Mouse (Mus musculus) kidney, embryonic 14.5 days (tissue): ENCODE data around the gene Selenbp1. TPM values are rescaled to one million over a fixed set of nuclear protein-coding genes. Genes with fewer than 3 reads are reported as not detected.

Source experiments
- ATAC-seq: fragments of 200-750 bp; cut with Nextera tagmentation; 2 replicates; pipeline ENCODE4 v1.8.0; 2017; ENCODE audit warnings: moderate number of reproducible peaks, mild to moderate bottlenecking, moderate TSS enrichment, moderate library complexity; ENCODE audit not compliant: low FRiP score, low TSS enrichment
- H3K27ac ChIP-seq: fragments of 300-500 bp; sonication (generic); 2 replicates; pipeline ENCODE4 v1.5.1; 2014; ENCODE audit warnings: low read depth, mild to moderate bottlenecking, low read length, moderate library complexity, mixed read lengths
- H3K27me3 ChIP-seq: fragments of 300-500 bp; sonication (generic); 2 replicates; pipeline ENCODE4 v1.6.1; 2014; ENCODE audit warnings: mild to moderate bottlenecking, low read length; ENCODE audit not compliant: control insufficient read depth, insufficient read depth
- H3K36me3 ChIP-seq: fragments of 300-500 bp; sonication (generic); 2 replicates; pipeline ENCODE4 v1.6.1; 2014; ENCODE audit warnings: low read length, mixed read lengths; ENCODE audit not compliant: control insufficient read depth, insufficient read depth
- H3K4me1 ChIP-seq: fragments of 300-500 bp; sonication (generic); 2 replicates; pipeline ENCODE4 v1.6.1; 2014; ENCODE audit warnings: low read length, mixed read lengths; ENCODE audit not compliant: control insufficient read depth, insufficient read depth
- H3K4me2 ChIP-seq: fragments of 300-500 bp; sonication (generic); replicated peaks from 2 replicates; pipeline ENCODE4 v1.6.1; 2014; ENCODE audit warnings: low read depth, mild to moderate bottlenecking, low read length
- H3K4me3 ChIP-seq: fragments of 300-500 bp; sonication (generic); 2 replicates; pipeline ENCODE4 v1.5.1; 2014; ENCODE audit warnings: mild to moderate bottlenecking, low read length
- H3K9ac ChIP-seq: fragments of 300-500 bp; sonication (generic); 2 replicates; pipeline ENCODE4 v1.6.1; 2014; ENCODE audit warnings: low read depth, mild to moderate bottlenecking, low read length, moderate library complexity
- H3K9me3 ChIP-seq: fragments of 300-500 bp; sonication (generic); 2 replicates; pipeline ENCODE4 v1.6.1; 2016; ENCODE audit warnings: low read length; ENCODE audit not compliant: control insufficient read depth
- WGBS: fragments of 180-500 bp; shearing (Covaris S2); extraction: QIAGEN DNeasy Blood & Tissue Kit; methylation state at CpG from one replicate; pipeline ENCODE4 v1.1.7; 2014; 5-methylcytosine and 5-hydroxymethylcytosine counted together
- polyA plus RNA-seq: library from polyadenylated mRNA; unstranded; fragments of >200 nt; fragmentation: Nextera tagmentation; extraction: Ambion mirVana; gene quantifications from 2 replicates; pipeline ENCODE4 v1.2.1, GENCODE M21; 2014

Selenbp1 gene
- polyA plus RNA-seq, 1 experiment from 2014 or later = 40.0 TPM

GRCm38 (mm10) chr3:94985513-94985912, 52.7 kb downstream of the Selenbp1 start:
- Histone ChIP-seq H3K36me3 (peaks cover 56% of the 10 kb centered on the region), H3K9me3 (no peaks in the 10 kb centered on the region), H3K27ac (no peak overlapping the region), H3K4me2 (no peak overlapping the region), H3K9ac (no peak overlapping the region), H3K4me3 (no peak overlapping the region), H3K4me1 (peaks cover 7% of the 10 kb centered on the region), H3K27me3 (no peaks in the 10 kb centered on the region)
- WGBS = 96% methylated on average over 2 of the region's 2 CpGs
- no peak for ATAC-seq

- Histone ChIP-seq H3K36me3 (peaks cover 51% of the 10 kb centered on the region), H3K4me2 (no peak overlapping the region), H3K27me3 (no peaks in the 10 kb centered on the region), H3K4me3 (no peak overlapping the region), H3K4me1 (peaks cover 7% of the 10 kb centered on the region), H3K27ac (no peak overlapping the region), H3K9ac (no peak overlapping the region), H3K9me3 (no peaks in the 10 kb centered on the region)
- ATAC-seq = no peak
Measured at GRCm38 (mm10) chr3:94987578-94987977, 54.7 kb downstream of the Selenbp1 start.

GRCm38 (mm10) chr3:94989159-94989761, 56.4 kb downstream of the Selenbp1 start:
- Histone ChIP-seq H3K27ac (0 out of 2 replicates have a peak overlapping the region, but pooled peaks have one; percentile 9), H3K9me3 (no peaks in the 10 kb centered on the region), H3K4me2 (no peak overlapping the region), H3K27me3 (no peaks in the 10 kb centered on the region), H3K9ac (no peak overlapping the region; the same call in 1 of the 2 replicates), H3K4me1 (peaks cover 7% of the 10 kb centered on the region), H3K4me3 (no peak overlapping the region), H3K36me3 (peaks cover 59% of the 10 kb centered on the region)
- 53% methylated on average over 9 of the region's 9 CpGs for WGBS
- ATAC-seq = no peak

Other genes starting within 250 kb of the Selenbp1 start
- 0.41 and 1.6 TPM in 2 replicates for gene Selenbp2, start 239.5 kb upstream of the Selenbp1 start, polyA plus RNA-seq
- 7.4 and 14.2 TPM in 2 replicates for gene Cgn, start 146.6 kb upstream of the Selenbp1 start, polyA plus RNA-seq
- gene Pogz, start 95.5 kb upstream of the Selenbp1 start, polyA plus RNA-seq = 19.7 and 24.4 TPM in 2 replicates
- gene Psmb4, start 46.1 kb upstream of the Selenbp1 start, polyA plus RNA-seq = 355 and 392 TPM in 2 replicates
- gene Rfx5, start 21.0 kb downstream of the Selenbp1 start, polyA plus RNA-seq = 8.7 and 13.0 TPM in 2 replicates
- gene Pi4kb, start 41.7 kb downstream of the Selenbp1 start, polyA plus RNA-seq = 22.6 and 25.7 TPM in 2 replicates
- gene Zfp687, start 82.4 kb downstream of the Selenbp1 start, polyA plus RNA-seq = 28.7 and 38.1 TPM in 2 replicates
- 261 and 286 TPM in 2 replicates for gene Psmd4, start 109.6 kb downstream of the Selenbp1 start, polyA plus RNA-seq
- gene Pip5k1a, start 173.9 kb downstream of the Selenbp1 start, polyA plus RNA-seq = 16.9 and 22.8 TPM in 2 replicates
- 182 and 190 TPM in 2 replicates for gene Vps72, start 178.0 kb downstream of the Selenbp1 start, polyA plus RNA-seq
- gene Tmod4, start 191.4 kb downstream of the Selenbp1 start, polyA plus RNA-seq = 1.5 and 1.7 TPM in 2 replicates
- gene Scnm1, start 201.0 kb downstream of the Selenbp1 start, polyA plus RNA-seq = 69.6 and 84.7 TPM in 2 replicates
- 6.9 and 9.1 TPM in 2 replicates for gene Lysmd1, start 201.0 kb downstream of the Selenbp1 start, polyA plus RNA-seq
- gene Tnfaip8l2, start 209.3 kb downstream of the Selenbp1 start, polyA plus RNA-seq = 2.1 TPM in 2 replicates
- 5.3 and 5.8 TPM in 2 replicates for gene Sema6c, start 227.4 kb downstream of the Selenbp1 start, polyA plus RNA-seq